Mouse (Mus musculus): ENCODE data around the gene Kit. TPM values are rescaled to one million over a fixed set of nuclear protein-coding genes. Genes with fewer than 3 reads are reported as not detected.

The Kit gene
- polyA plus RNA-seq, 1 experiment from 2014 or later, result 47.0 TPM

DNA sequence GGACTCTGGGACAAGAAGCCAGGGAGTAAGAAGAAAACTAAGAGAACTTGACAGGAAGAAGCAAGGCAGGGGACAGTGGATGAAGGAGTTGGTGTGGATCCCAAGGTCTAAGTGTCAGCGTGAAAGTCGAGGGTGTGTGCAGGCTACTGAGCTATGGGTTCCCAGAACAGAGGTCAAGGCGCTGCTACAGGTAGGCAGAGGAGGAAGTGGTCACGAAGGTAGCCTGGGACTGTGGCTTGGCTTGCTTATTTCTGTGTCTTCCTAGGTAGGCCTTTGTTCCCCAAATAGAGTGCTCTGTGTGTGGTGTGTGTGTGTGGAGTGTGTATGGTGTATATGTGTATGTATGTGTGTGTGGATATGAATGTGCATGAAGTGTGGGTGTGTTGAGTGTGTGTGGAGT is 47.7 kb downstream of the Kit start:
- H3K36me3 ChIP-seq (ENCODE audit: control insufficient read depth, insufficient read depth, low read length), result no peaks in the 10 kb centered on the region
- H3K4me3 ChIP-seq (replicated peaks; ENCODE audit: low read length), result no peak overlapping the region
- peaks cover 4% of the 10 kb centered on the region for H3K4me1 ChIP-seq (ENCODE audit: control insufficient read depth, insufficient read depth, low read length)
- H3K9ac ChIP-seq (ENCODE audit: low read length), result no peak overlapping the region
- no peaks in the 10 kb centered on the region for H3K9me3 ChIP-seq (replicated peaks; ENCODE audit: control insufficient read depth, low read length)
- H3K4me2 ChIP-seq (ENCODE audit: low read depth, low read length), result no peak overlapping the region
- ATAC-seq (ENCODE audit: insufficient read depth, low FRiP score), result no peak
- H3K27me3 ChIP-seq (ENCODE audit: control insufficient read depth, insufficient read depth, low read length), result no peaks in the 10 kb centered on the region
- 87% methylated on average over 4 of the region's 4 CpGs for WGBS
- no peak overlapping the region for H3K27ac ChIP-seq (ENCODE audit: low read length)

DNA sequence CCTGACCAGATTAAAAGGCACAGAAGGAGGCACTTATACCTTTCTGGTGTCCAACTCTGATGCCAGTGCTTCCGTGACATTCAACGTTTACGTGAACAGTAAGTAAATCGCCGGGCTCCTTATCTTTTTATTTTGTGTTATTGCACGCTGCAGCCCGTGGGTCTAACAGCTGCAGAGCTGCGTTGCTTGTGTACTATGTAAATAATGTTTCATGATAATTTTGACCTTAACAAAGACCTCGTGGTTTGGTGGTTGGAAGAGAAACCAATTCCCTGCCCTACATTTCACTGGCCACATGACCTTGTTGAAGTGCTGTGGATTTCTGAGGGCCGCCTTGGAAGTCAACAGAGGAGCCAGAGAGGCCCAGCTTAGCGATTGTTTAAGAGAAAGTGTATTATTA is 48.3 kb downstream of the Kit start:
- Histone ChIP-seq H3K4me1 (ENCODE audit: control insufficient read depth, insufficient read depth, low read length) (peaks cover 4% of the 10 kb centered on the region), H3K27ac (ENCODE audit: low read length) (no peak overlapping the region; the same call in 1 of the 2 replicates), H3K36me3 (ENCODE audit: control insufficient read depth, insufficient read depth, low read length) (no peaks in the 10 kb centered on the region), H3K4me2 (ENCODE audit: low read depth, low read length) (no peak overlapping the region), H3K9me3 (replicated peaks; ENCODE audit: control insufficient read depth, low read length) (no peaks in the 10 kb centered on the region), H3K4me3 (replicated peaks; ENCODE audit: low read length) (no peak overlapping the region), H3K9ac (ENCODE audit: low read length) (no peak overlapping the region), H3K27me3 (ENCODE audit: control insufficient read depth, insufficient read depth, low read length) (no peaks in the 10 kb centered on the region)
- ATAC-seq (ENCODE audit: insufficient read depth, low FRiP score), result peak; percentile 73; the same call in 1 of the 2 replicates
- WGBS, result 43% methylated on average over 11 of the region's 11 CpGs

DNA sequence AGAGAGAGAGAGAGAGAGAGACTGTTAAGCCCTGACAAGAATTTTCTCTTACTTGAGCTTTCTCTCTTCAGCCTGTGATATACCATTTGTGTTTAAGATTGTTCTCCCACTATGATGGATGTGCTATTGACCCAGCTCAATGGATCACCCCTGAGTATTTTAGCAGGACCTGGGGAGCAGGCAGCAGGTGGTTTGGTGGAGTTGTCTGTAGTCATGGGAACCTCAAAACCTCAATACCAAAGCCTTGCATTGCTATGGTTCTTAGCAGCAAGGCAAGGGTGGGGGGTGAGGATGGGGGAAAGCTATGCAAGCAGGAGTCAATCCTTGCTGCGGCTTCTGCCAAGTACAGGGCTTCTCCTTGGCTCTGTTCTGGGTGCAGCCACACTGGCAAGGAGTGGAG is 48.8 kb downstream of the Kit start:
- Histone ChIP-seq H3K4me3 (replicated peaks; ENCODE audit: low read length) (no peak overlapping the region), H3K36me3 (ENCODE audit: control insufficient read depth, insufficient read depth, low read length) (no peaks in the 10 kb centered on the region), H3K27me3 (ENCODE audit: control insufficient read depth, insufficient read depth, low read length) (no peaks in the 10 kb centered on the region), H3K4me2 (ENCODE audit: low read depth, low read length) (no peak overlapping the region), H3K9me3 (replicated peaks; ENCODE audit: control insufficient read depth, low read length) (no peaks in the 10 kb centered on the region), H3K4me1 (ENCODE audit: control insufficient read depth, insufficient read depth, low read length) (peaks cover 4% of the 10 kb centered on the region), H3K27ac (ENCODE audit: low read length) (no peak overlapping the region), H3K9ac (ENCODE audit: low read length) (no peak overlapping the region)
- 79% methylated on average over 1 of the region's 1 CpGs for WGBS
- no peak for ATAC-seq (ENCODE audit: insufficient read depth, low FRiP score)

DNA sequence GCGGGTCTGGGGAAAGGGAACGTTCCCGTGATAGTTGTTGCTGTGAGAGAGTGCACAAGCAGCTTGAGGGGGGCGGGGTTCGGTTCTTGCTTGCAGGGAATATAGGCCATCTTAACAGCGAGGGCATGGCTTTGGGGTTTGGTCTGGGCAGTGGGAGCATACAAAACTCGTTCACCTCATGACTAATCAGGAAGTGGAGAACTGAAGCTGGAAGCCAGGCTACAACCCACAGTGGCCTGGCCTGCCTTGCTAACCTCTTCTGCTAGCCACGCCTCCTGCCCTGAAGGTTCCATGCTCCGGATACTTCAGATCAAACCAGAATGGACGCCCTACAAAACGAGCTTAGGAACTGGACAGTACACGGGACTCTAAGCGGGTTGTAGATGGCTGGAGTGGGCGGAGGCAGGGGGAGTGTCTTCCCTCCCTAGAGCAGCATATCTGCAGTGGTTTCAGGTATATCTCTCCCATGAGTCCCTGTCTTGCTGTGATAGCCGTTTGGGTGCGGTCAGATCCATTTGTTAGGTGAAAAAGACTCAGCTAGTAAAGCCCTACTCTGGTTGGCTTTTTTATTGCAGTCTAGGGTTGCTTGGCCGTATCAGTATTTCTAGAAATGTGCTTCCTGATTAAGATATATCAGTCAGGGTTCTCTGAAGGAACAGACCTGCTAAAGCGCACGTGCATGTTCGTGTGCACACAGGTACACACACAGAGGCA is 49.4 kb downstream of the Kit start:
- H3K27me3 ChIP-seq (ENCODE audit: control insufficient read depth, insufficient read depth, low read length), result no peaks in the 10 kb centered on the region
- H3K9me3 ChIP-seq (replicated peaks; ENCODE audit: control insufficient read depth, low read length), result no peaks in the 10 kb centered on the region
- peak; percentile 31; the same call in 1 of the 2 replicates for ATAC-seq (ENCODE audit: insufficient read depth, low FRiP score)
- H3K27ac ChIP-seq (ENCODE audit: low read length), result no peak overlapping the region
- H3K4me2 ChIP-seq (ENCODE audit: low read depth, low read length), result no peak overlapping the region
- no peak overlapping the region for H3K4me3 ChIP-seq (replicated peaks; ENCODE audit: low read length)
- no peaks in the 10 kb centered on the region for H3K36me3 ChIP-seq (ENCODE audit: control insufficient read depth, insufficient read depth, low read length)
- H3K9ac ChIP-seq (ENCODE audit: low read length), result no peak overlapping the region
- WGBS, result 85% methylated on average over 20 of the region's 20 CpGs
- peaks cover 4% of the 10 kb centered on the region for H3K4me1 ChIP-seq (ENCODE audit: control insufficient read depth, insufficient read depth, low read length)

DNA sequence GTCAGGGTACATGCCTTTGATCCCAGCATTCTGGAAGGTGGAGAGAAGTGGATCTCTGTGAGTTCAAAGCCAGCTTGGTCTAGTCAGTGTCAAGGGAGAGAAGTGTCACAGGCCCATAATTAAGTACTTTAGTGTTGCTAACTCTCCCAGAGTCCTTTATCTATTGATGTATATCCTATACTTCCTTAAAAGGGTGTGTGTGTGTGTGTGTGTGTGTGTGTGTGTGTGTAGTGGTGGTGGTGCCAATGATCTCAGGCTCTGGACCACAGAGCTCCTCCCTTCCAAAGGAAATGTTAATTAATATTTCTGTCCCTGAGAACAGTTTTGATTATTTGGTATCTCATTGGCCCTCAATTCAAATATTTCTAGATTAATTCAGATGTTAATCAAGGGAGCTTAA is 50.3 kb downstream of the Kit start:
- no peaks in the 10 kb centered on the region for H3K36me3 ChIP-seq (ENCODE audit: control insufficient read depth, insufficient read depth, low read length)
- no peak overlapping the region for H3K27ac ChIP-seq (ENCODE audit: low read length)
- H3K9ac ChIP-seq (ENCODE audit: low read length), result no peak overlapping the region
- no peak overlapping the region for H3K4me2 ChIP-seq (ENCODE audit: low read depth, low read length)
- no peaks in the 10 kb centered on the region for H3K9me3 ChIP-seq (replicated peaks; ENCODE audit: control insufficient read depth, low read length)
- H3K4me1 ChIP-seq (ENCODE audit: control insufficient read depth, insufficient read depth, low read length), result peaks cover 4% of the 10 kb centered on the region
- no peaks in the 10 kb centered on the region for H3K27me3 ChIP-seq (ENCODE audit: control insufficient read depth, insufficient read depth, low read length)
- H3K4me3 ChIP-seq (replicated peaks; ENCODE audit: low read length), result no peak overlapping the region
- no peak for ATAC-seq (ENCODE audit: insufficient read depth, low FRiP score)

DNA sequence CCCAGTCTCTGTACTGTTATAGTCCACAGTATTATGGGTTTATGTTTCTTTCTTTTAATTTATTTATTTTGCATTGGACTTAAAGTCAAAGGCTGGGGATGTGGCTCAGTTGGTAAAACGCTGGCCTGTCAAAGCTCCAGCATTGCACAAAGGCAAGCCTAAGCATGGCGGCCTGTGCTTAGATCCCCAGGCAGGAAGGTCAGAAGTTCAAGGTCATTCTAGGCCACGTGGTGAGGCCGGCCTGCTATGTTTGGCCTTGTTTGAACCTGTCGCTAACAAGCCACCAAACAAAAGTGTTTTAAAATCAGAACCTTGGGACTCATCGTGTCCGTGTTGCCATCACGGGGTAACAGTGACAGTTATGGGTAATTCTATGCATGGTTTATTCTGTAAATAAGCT is 51.6 kb downstream of the Kit start:
- H3K36me3 ChIP-seq (ENCODE audit: control insufficient read depth, insufficient read depth, low read length), result no peaks in the 10 kb centered on the region
- no peak overlapping the region for H3K27ac ChIP-seq (ENCODE audit: low read length)
- H3K4me1 ChIP-seq (ENCODE audit: control insufficient read depth, insufficient read depth, low read length), result peaks cover 4% of the 10 kb centered on the region
- WGBS, result 56% methylated on average over 8 of the region's 8 CpGs
- no peaks in the 10 kb centered on the region for H3K27me3 ChIP-seq (ENCODE audit: control insufficient read depth, insufficient read depth, low read length)
- no peak overlapping the region for H3K9ac ChIP-seq (ENCODE audit: low read length)
- ATAC-seq (ENCODE audit: insufficient read depth, low FRiP score), result no peak
- H3K4me3 ChIP-seq (replicated peaks; ENCODE audit: low read length), result no peak overlapping the region
- H3K4me2 ChIP-seq (ENCODE audit: low read depth, low read length), result no peak overlapping the region
- H3K9me3 ChIP-seq (replicated peaks; ENCODE audit: control insufficient read depth, low read length), result no peaks in the 10 kb centered on the region

DNA sequence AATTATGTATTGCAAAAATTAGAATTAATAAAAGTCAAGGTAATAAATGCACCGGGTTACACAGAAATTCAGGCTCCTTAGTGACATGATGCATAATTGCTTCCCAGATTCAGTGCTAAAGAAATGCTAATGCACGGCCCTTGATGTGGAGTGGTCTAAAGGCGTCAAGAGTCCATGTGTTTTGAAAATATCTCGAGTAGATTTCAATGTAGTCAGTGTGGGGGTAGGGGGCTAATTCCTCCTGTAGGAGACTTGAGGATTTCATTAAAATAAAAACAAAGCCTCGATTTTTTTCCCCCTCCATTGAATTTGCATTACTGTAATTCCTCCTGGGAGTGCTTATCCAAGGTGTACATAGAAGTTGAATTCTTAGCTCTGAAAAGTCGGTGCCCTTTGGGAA is 52.0 kb downstream of the Kit start:
- Histone ChIP-seq H3K9me3 (replicated peaks; ENCODE audit: control insufficient read depth, low read length) (no peaks in the 10 kb centered on the region), H3K9ac (ENCODE audit: low read length) (no peak overlapping the region), H3K4me1 (ENCODE audit: control insufficient read depth, insufficient read depth, low read length) (peaks cover 4% of the 10 kb centered on the region), H3K27ac (ENCODE audit: low read length) (no peak overlapping the region), H3K27me3 (ENCODE audit: control insufficient read depth, insufficient read depth, low read length) (no peaks in the 10 kb centered on the region), H3K4me3 (replicated peaks; ENCODE audit: low read length) (no peak overlapping the region), H3K4me2 (ENCODE audit: low read depth, low read length) (no peak overlapping the region), H3K36me3 (ENCODE audit: control insufficient read depth, insufficient read depth, low read length) (no peaks in the 10 kb centered on the region)
- WGBS, result 75% methylated on average over 6 of the region's 6 CpGs
- no peak for ATAC-seq (ENCODE audit: insufficient read depth, low FRiP score)

DNA sequence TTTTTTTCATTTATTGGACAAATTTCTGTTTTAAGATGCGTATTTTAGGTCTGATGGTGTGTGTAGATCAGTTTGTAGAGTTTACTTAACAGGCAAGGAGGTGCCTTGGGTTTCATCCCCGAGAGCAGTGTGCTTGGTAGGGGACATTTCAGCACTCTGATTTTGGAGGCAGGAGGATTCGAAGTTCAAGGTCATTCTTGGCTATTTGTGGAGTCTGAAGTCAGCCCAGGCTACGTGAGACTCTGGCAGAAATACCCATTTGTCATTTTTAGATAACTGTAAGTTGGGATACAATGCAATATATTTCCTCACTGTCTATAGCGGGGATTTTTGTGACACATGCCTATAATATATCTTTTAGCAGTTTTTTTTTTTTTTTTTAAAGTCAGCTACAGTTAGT is 57.5 kb downstream of the Kit start:
- Histone ChIP-seq H3K9ac (ENCODE audit: low read length) (no peak overlapping the region), H3K4me1 (ENCODE audit: control insufficient read depth, insufficient read depth, low read length) (no peaks in the 10 kb centered on the region), H3K36me3 (ENCODE audit: control insufficient read depth, insufficient read depth, low read length) (no peaks in the 10 kb centered on the region), H3K4me2 (ENCODE audit: low read depth, low read length) (no peak overlapping the region), H3K27me3 (ENCODE audit: control insufficient read depth, insufficient read depth, low read length) (no peaks in the 10 kb centered on the region), H3K4me3 (replicated peaks; ENCODE audit: low read length) (no peak overlapping the region), H3K9me3 (replicated peaks; ENCODE audit: control insufficient read depth, low read length) (no peaks in the 10 kb centered on the region), H3K27ac (ENCODE audit: low read length) (no peak overlapping the region)
- no peak for ATAC-seq (ENCODE audit: insufficient read depth, low FRiP score)
- 72% methylated on average over 5 of the region's 5 CpGs for WGBS

DNA sequence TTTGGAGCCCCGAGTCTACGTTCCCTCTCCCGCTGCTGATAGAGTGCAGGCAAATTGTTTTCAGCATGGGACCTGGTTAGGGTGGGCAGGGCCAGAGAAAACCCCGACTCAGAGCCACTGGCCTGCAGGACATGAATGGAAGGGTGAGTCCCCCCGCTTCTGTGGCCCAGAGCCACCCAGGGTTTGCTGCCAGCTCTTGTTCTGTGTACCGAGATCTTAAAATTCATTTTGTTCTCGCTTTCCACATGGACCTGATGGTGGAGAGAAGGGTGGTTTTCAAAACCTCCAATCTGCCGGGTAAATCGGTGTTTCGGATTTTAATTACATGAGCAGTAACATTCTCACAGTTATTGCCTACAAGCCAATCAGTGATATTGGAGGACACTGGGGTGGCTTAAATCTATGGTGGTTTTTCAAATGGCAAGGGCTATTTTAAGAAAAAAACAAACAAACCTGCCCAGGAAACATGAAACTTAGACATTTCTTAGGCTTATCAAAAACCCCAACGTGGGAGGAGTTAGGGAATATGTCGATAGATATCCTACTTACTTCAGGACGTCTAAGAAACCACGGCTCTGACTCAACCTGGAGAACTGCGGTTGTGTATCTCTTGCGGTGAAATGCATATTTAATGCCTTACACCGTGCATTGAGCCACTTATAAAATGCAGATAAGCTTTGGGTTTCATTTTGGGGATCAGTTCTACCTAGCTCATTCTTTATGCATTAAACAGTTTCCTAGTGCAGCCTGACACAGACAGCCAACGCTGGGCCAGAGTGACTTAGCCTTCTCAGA is 58.3 kb downstream of the Kit start:
- no peaks in the 10 kb centered on the region for H3K36me3 ChIP-seq (ENCODE audit: control insufficient read depth, insufficient read depth, low read length)
- H3K27me3 ChIP-seq (ENCODE audit: control insufficient read depth, insufficient read depth, low read length), result no peaks in the 10 kb centered on the region
- ATAC-seq (ENCODE audit: insufficient read depth, low FRiP score), result no peak
- H3K9ac ChIP-seq (ENCODE audit: low read length), result no peak overlapping the region
- no peaks in the 10 kb centered on the region for H3K9me3 ChIP-seq (replicated peaks; ENCODE audit: control insufficient read depth, low read length)
- 84% methylated on average over 18 of the region's 18 CpGs for WGBS
- H3K27ac ChIP-seq (ENCODE audit: low read length), result no peak overlapping the region
- H3K4me1 ChIP-seq (ENCODE audit: control insufficient read depth, insufficient read depth, low read length), result no peaks in the 10 kb centered on the region
- no peak overlapping the region for H3K4me2 ChIP-seq (ENCODE audit: low read depth, low read length)
- H3K4me3 ChIP-seq (replicated peaks; ENCODE audit: low read length), result no peak overlapping the region

All from stomach, embryonic 16.5 days (tissue).